Mouse (Mus musculus) embryonic facial prominence, embryonic 13.5 days (tissue): ENCODE data around the gene Uqcrq. TPM values are rescaled to one million over a fixed set of nuclear protein-coding genes. Genes with fewer than 3 reads are reported as not detected.

Source experiments
- ATAC-seq: fragments of 200-750 bp; cut with Nextera tagmentation; 2 replicates; pipeline ENCODE4 v1.8.0; 2017; ENCODE audit warnings: low read depth; ENCODE audit not compliant: insufficient number of reproducible peaks, insufficient read depth, low FRiP score, low TSS enrichment
- H3K27ac ChIP-seq: fragments of 300-500 bp; sonication (generic); 2 replicates; pipeline ENCODE4 v1.5.1; 2015; ENCODE audit warnings: moderate library complexity, mild to moderate bottlenecking, inconsistent platforms
- H3K27me3 ChIP-seq: fragments of 300-500 bp; sonication (generic); 2 replicates; pipeline ENCODE4 v1.6.1; 2015; ENCODE audit warnings: mild to moderate bottlenecking, inconsistent platforms
- H3K36me3 ChIP-seq: fragments of 300-500 bp; sonication (generic); 2 replicates; pipeline ENCODE4 v1.6.1; 2015; ENCODE audit warnings: mild to moderate bottlenecking, inconsistent platforms
- H3K4me1 ChIP-seq: fragments of 300-500 bp; sonication (generic); 2 replicates; pipeline ENCODE4 v1.6.1; 2015; ENCODE audit warnings: inconsistent platforms
- H3K4me2 ChIP-seq: fragments of 300-500 bp; sonication (generic); 2 replicates; pipeline ENCODE4 v1.6.1; 2015; ENCODE audit warnings: moderate library complexity, mild to moderate bottlenecking, inconsistent platforms
- H3K4me3 ChIP-seq: fragments of 300-500 bp; sonication (generic); 2 replicates; pipeline ENCODE4 v1.5.1; 2015; ENCODE audit warnings: mild to moderate bottlenecking, inconsistent platforms
- H3K9ac ChIP-seq: fragments of 300-500 bp; sonication (generic); 2 replicates; pipeline ENCODE4 v1.6.1; 2015; ENCODE audit warnings: mild to moderate bottlenecking, inconsistent platforms
- H3K9me3 ChIP-seq: fragments of 300-500 bp; sonication (generic); 2 replicates; pipeline ENCODE4 v1.6.1; 2016; ENCODE audit warnings: inconsistent platforms
- WGBS: fragments of 180-500 bp; shearing (Covaris S2); methylation state at CpG from one replicate; pipeline ENCODE4 v1.1.7; 2015; ENCODE audit warnings: mixed read lengths; 5-methylcytosine and 5-hydroxymethylcytosine counted together
- polyA plus RNA-seq: library from polyadenylated mRNA; unstranded; fragments of >200 nt; fragmentation: Nextera tagmentation; extraction: Ambion mirVana; gene quantifications from 2 replicates; pipeline ENCODE4 v1.2.1, GENCODE M21; 2015

Uqcrq gene
- polyA plus RNA-seq, 1 experiment from 2014 or later: 539 TPM

GRCm38 (mm10) chr11:53466231-53466971 lies 35.8 kb upstream of the Uqcrq start:
- peaks cover 86% of the 10 kb centered on the region for H3K27me3 ChIP-seq
- peak overlapping the region; percentile 41 for H3K4me3 ChIP-seq
- no peak for ATAC-seq
- H3K27ac ChIP-seq: no peak overlapping the region
- H3K36me3 ChIP-seq: 0 out of 2 replicates have a peak, but pooled peaks cover 3% of the 10 kb centered on the region
- peak overlapping the region; percentile 67 for H3K4me2 ChIP-seq
- H3K9ac ChIP-seq: peak overlapping the region; percentile 63
- H3K9me3 ChIP-seq: no peaks in the 10 kb centered on the region
- 7% methylated on average over 40 of the region's 40 CpGs for WGBS
- H3K4me1 ChIP-seq: peaks cover 43% of the 10 kb centered on the region

- ATAC-seq: no peak
- Histone ChIP-seq H3K4me3 (peak overlapping the region; percentile 42), H3K27ac (no peak overlapping the region), H3K36me3 (0 out of 2 replicates have a peak, but pooled peaks cover 3% of the 10 kb centered on the region), H3K4me1 (peaks cover 28% of the 10 kb centered on the region), H3K4me2 (peak overlapping the region; percentile 74), H3K27me3 (peaks cover 77% of the 10 kb centered on the region), H3K9me3 (no peaks in the 10 kb centered on the region), H3K9ac (peak overlapping the region; percentile 60)
- WGBS: 6% methylated on average over 55 of the region's 55 CpGs
Measured at GRCm38 (mm10) chr11:53463551-53464424, 33.2 kb upstream of the Uqcrq start.

GRCm38 (mm10) chr11:53461727-53462126 lies 31.1 kb upstream of the Uqcrq start:
- no peak for ATAC-seq

GRCm38 (mm10) chr11:53460192-53460591 lies 29.6 kb upstream of the Uqcrq start:
- H3K36me3 ChIP-seq: 0 out of 2 replicates have a peak, but pooled peaks cover under 1% of the 10 kb centered on the region
- ATAC-seq: no peak
- H3K27me3 ChIP-seq: peaks cover 63% of the 10 kb centered on the region
- no peaks in the 10 kb centered on the region for H3K9me3 ChIP-seq
- no peak overlapping the region for H3K4me2 ChIP-seq
- peaks cover 19% of the 10 kb centered on the region for H3K4me1 ChIP-seq
- H3K9ac ChIP-seq: no peak overlapping the region
- H3K27ac ChIP-seq: no peak overlapping the region
- whole genome bisulfite sequencing: 89% methylated on average over 3 of the region's 3 CpGs
- H3K4me3 ChIP-seq: no peak overlapping the region

More at GRCm38 (mm10) chr11:53461727-53462126, 31.1 kb upstream of the Uqcrq start:
- Histone ChIP-seq H3K27me3 (peaks cover 77% of the 10 kb centered on the region), H3K27ac (no peak overlapping the region), H3K4me2 (no peak overlapping the region), H3K9me3 (no peaks in the 10 kb centered on the region), H3K4me3 (no peak overlapping the region), H3K36me3 (0 out of 2 replicates have a peak, but pooled peaks cover 3% of the 10 kb centered on the region), H3K4me1 (peaks cover 29% of the 10 kb centered on the region), H3K9ac (no peak overlapping the region)
- WGBS: 13% methylated on average over 5 of the region's 5 CpGs

GRCm38 (mm10) chr11:53458996-53459395 lies 28.4 kb upstream of the Uqcrq start:
- Histone ChIP-seq H3K4me1 (peaks cover 18% of the 10 kb centered on the region), H3K27me3 (peaks cover 51% of the 10 kb centered on the region), H3K36me3 (no peaks in the 10 kb centered on the region), H3K9me3 (no peaks in the 10 kb centered on the region), H3K4me2 (no peak overlapping the region), H3K4me3 (no peak overlapping the region), H3K9ac (no peak overlapping the region), H3K27ac (no peak overlapping the region)
- ATAC-seq: no peak
- WGBS: 69% methylated on average over 3 of the region's 3 CpGs

- H3K9me3 ChIP-seq: no peaks in the 10 kb centered on the region
- no peaks in the 10 kb centered on the region for H3K36me3 ChIP-seq
- peak overlapping the region; percentile 85 for H3K4me2 ChIP-seq
- WGBS: 4% methylated on average over 29 of the region's 29 CpGs
- H3K27me3 ChIP-seq: peaks cover 36% of the 10 kb centered on the region
- H3K27ac ChIP-seq: no peak overlapping the region
- peaks cover 9% of the 10 kb centered on the region for H3K4me1 ChIP-seq
- peak overlapping the region; percentile 57 for H3K4me3 ChIP-seq
- no peak for ATAC-seq
- H3K9ac ChIP-seq: peak overlapping the region; percentile 76
Measured at GRCm38 (mm10) chr11:53457372-53457954, 26.8 kb upstream of the Uqcrq start.

GRCm38 (mm10) chr11:53456474-53457371 lies 26.1 kb upstream of the Uqcrq start, which contains the start of the genes Gm10447 and Shroom1:
Gene Gm10447 (minus strand): TSS chr11:53457110.
Gene Shroom1 (plus strand): TSS chr11:53457205.
- ATAC-seq: peak; percentile 65
- Histone ChIP-seq H3K27ac (peak within 1 kb of the TSS; percentile 12; the same call in 1 of the 2 replicates), H3K4me1 (peaks cover 7% of the 10 kb centered on the region), H3K4me2 (peak within 1 kb of the TSS; percentile 85), H3K27me3 (peaks cover 28% of the 10 kb centered on the region), H3K4me3 (peak within 1 kb of the TSS; percentile 57), H3K9me3 (no peaks in the 10 kb centered on the region), H3K36me3 (no peaks in the 10 kb centered on the region), H3K9ac (peak within 1 kb of the TSS; percentile 76)
- 2% methylated on average over 42 of the region's 42 CpGs for WGBS

- H3K27ac ChIP-seq: no peak overlapping the region
- H3K9ac ChIP-seq: no peak overlapping the region
- WGBS: 84% methylated on average over 5 of the region's 5 CpGs
- H3K36me3 ChIP-seq: no peaks in the 10 kb centered on the region
- peaks cover 9% of the 10 kb centered on the region for H3K27me3 ChIP-seq
- H3K4me2 ChIP-seq: no peak overlapping the region
- H3K4me3 ChIP-seq: no peak overlapping the region
- H3K9me3 ChIP-seq: no peaks in the 10 kb centered on the region
- peaks cover 5% of the 10 kb centered on the region; the same call in 1 of the 2 replicates for H3K4me1 ChIP-seq
- ATAC-seq: no peak
Measured at GRCm38 (mm10) chr11:53453031-53453430, 22.4 kb upstream of the Uqcrq start.

GRCm38 (mm10) chr11:53452396-53452795 lies 21.8 kb upstream of the Uqcrq start:
- Histone ChIP-seq H3K9ac (no peak overlapping the region), H3K9me3 (no peaks in the 10 kb centered on the region), H3K27me3 (peaks cover 3% of the 10 kb centered on the region), H3K4me2 (no peak overlapping the region), H3K4me3 (no peak overlapping the region), H3K36me3 (no peaks in the 10 kb centered on the region), H3K4me1 (peaks cover 2% of the 10 kb centered on the region; the same call in 1 of the 2 replicates), H3K27ac (no peak overlapping the region)
- WGBS: 95% methylated on average over 9 of the region's 9 CpGs
- ATAC-seq: no peak

- no peak overlapping the region for H3K9ac ChIP-seq
- H3K4me2 ChIP-seq: no peak overlapping the region
- H3K27ac ChIP-seq: no peak overlapping the region
- no peaks in the 10 kb centered on the region for H3K4me1 ChIP-seq
- H3K27me3 ChIP-seq: no peaks in the 10 kb centered on the region
- H3K36me3 ChIP-seq: no peaks in the 10 kb centered on the region
- 76% methylated on average over 2 of the region's 2 CpGs for WGBS
- no peaks in the 10 kb centered on the region for H3K9me3 ChIP-seq
- ATAC-seq: no peak
- no peak overlapping the region for H3K4me3 ChIP-seq
Measured at GRCm38 (mm10) chr11:53451361-53451760, 20.7 kb upstream of the Uqcrq start.
